Mouse (Mus musculus) midbrain, embryonic 14.5 days (tissue): ENCODE measurements around the gene Mob3a. TPM values are rescaled to one million over a fixed set of nuclear protein-coding genes. Genes with fewer than 3 reads are reported as not detected.

Experiments used
- ATAC-seq: fragments of 200-750 bp; cut with Nextera tagmentation; 2 replicates; pipeline ENCODE4 v1.8.0; 2017; ENCODE audit warnings: moderate number of reproducible peaks, moderate library complexity; ENCODE audit not compliant: low FRiP score, low TSS enrichment
- DNase-seq: peaks from one replicate; pipeline ENCODE4 v3.0.0-alpha.2; 2015
- H3K27ac ChIP-seq: fragments of 300-500 bp; sonication (generic); replicated peaks from 2 replicates; pipeline ENCODE4 v1.5.1; 2014; ENCODE audit warnings: mild to moderate bottlenecking, low read depth, low read length, moderate library complexity
- H3K27me3 ChIP-seq: fragments of 300-500 bp; sonication (generic); 2 replicates; pipeline ENCODE4 v1.6.1; 2014; ENCODE audit warnings: low read length, control low read depth, mixed read lengths; ENCODE audit not compliant: control insufficient read depth, insufficient read depth
- H3K36me3 ChIP-seq: fragments of 300-500 bp; sonication (generic); 2 replicates; pipeline ENCODE4 v1.6.1; 2014; ENCODE audit warnings: low read length, control low read depth; ENCODE audit not compliant: control insufficient read depth, insufficient read depth
- H3K4me1 ChIP-seq: fragments of 300-500 bp; sonication (generic); 2 replicates; pipeline ENCODE4 v1.6.1; 2014; ENCODE audit warnings: mild to moderate bottlenecking, antibody characterized with exemption, low read length, control low read depth; ENCODE audit not compliant: control insufficient read depth, insufficient read depth
- H3K4me2 ChIP-seq: fragments of 300-500 bp; sonication (generic); 2 replicates; pipeline ENCODE4 v1.6.1; 2014; ENCODE audit warnings: mild to moderate bottlenecking, low read length, moderate library complexity
- H3K4me3 ChIP-seq: fragments of 300-500 bp; sonication (generic); replicated peaks from 2 replicates; pipeline ENCODE4 v1.5.1; 2014; ENCODE audit warnings: low read depth, low read length
- H3K9ac ChIP-seq: fragments of 300-500 bp; sonication (generic); replicated peaks from 2 replicates; pipeline ENCODE4 v1.6.1; 2014; ENCODE audit warnings: mild to moderate bottlenecking, low read length, moderate library complexity
- H3K9me3 ChIP-seq: fragments of 300-500 bp; sonication (generic); 2 replicates; pipeline ENCODE4 v1.6.1; 2016; ENCODE audit warnings: low read length, control low read depth, mixed read lengths; ENCODE audit not compliant: control insufficient read depth
- WGBS: fragments of 180-500 bp; shearing (Covaris S2); extraction: QIAGEN DNeasy Blood & Tissue Kit; methylation state at CpG from one replicate; pipeline ENCODE4 v1.1.7; 2014; 5-methylcytosine and 5-hydroxymethylcytosine counted together
- polyA plus RNA-seq: library from polyadenylated mRNA; unstranded; fragments of >200 nt; fragmentation: Nextera tagmentation; extraction: Ambion mirVana; gene quantifications from 2 replicates; pipeline ENCODE4 v1.2.1, GENCODE M21; 2014

The Mob3a gene
- polyA plus RNA-seq, 1 experiment from 2014 or later, result 47.3 TPM

GRCm38 (mm10) chr10:80703643-80704042 is 1.9 kb upstream of the Mob3a start:
- H3K27me3 ChIP-seq, result no peaks in the 10 kb centered on the region
- 86% methylated on average over 5 of the region's 5 CpGs for WGBS
- no peak overlapping the region; the same call in 1 of the 2 replicates for H3K9ac ChIP-seq
- ATAC-seq, result no peak
- peak overlapping the region; percentile 70; the same call in 1 of the 2 replicates for H3K4me3 ChIP-seq
- H3K36me3 ChIP-seq, result peaks cover 36% of the 10 kb centered on the region
- peak overlapping the region; percentile 80 for H3K4me2 ChIP-seq
- DNase-seq, result no peak
- H3K4me1 ChIP-seq, result peaks cover 32% of the 10 kb centered on the region
- H3K27ac ChIP-seq, result peak overlapping the region; percentile 85; the same call in 1 of the 2 replicates
- no peaks in the 10 kb centered on the region for H3K9me3 ChIP-seq

GRCm38 (mm10) chr10:80702536-80703390 is 986 bp upstream of the Mob3a start:
- H3K9ac ChIP-seq, result peak overlapping the region; percentile 58
- peak overlapping the region; percentile 80 for H3K4me2 ChIP-seq
- ATAC-seq (peak; percentile 81), DNase-seq (peak; percentile 92)
- peak overlapping the region; percentile 85 for H3K27ac ChIP-seq
- no peaks in the 10 kb centered on the region for H3K9me3 ChIP-seq
- peaks cover 31% of the 10 kb centered on the region for H3K36me3 ChIP-seq
- H3K27me3 ChIP-seq, result no peaks in the 10 kb centered on the region
- 2% methylated on average over 47 of the region's 47 CpGs for WGBS
- H3K4me3 ChIP-seq, result peak overlapping the region; percentile 70
- H3K4me1 ChIP-seq, result peaks cover 32% of the 10 kb centered on the region

GRCm38 (mm10) chr10:80700732-80701131 is 1.0 kb downstream of the Mob3a start:
- peak overlapping the region; percentile 80 for H3K4me2 ChIP-seq
- peak overlapping the region; percentile 70 for H3K4me3 ChIP-seq
- peaks cover 14% of the 10 kb centered on the region for H3K36me3 ChIP-seq
- H3K9ac ChIP-seq, result peak overlapping the region; percentile 27; the same call in 1 of the 2 replicates
- WGBS, result 51% methylated on average over 4 of the region's 4 CpGs
- no peak overlapping the region for H3K27ac ChIP-seq
- H3K9me3 ChIP-seq, result no peaks in the 10 kb centered on the region
- H3K27me3 ChIP-seq, result no peaks in the 10 kb centered on the region
- no peak for DNase-seq
- peaks cover 32% of the 10 kb centered on the region for H3K4me1 ChIP-seq
- ATAC-seq, result no peak

GRCm38 (mm10) chr10:80700038-80700504 is 1.7 kb downstream of the Mob3a start:
- ATAC-seq, result no peak
- Histone ChIP-seq H3K4me1 (peaks cover 32% of the 10 kb centered on the region), H3K27me3 (no peaks in the 10 kb centered on the region), H3K27ac (no peak overlapping the region), H3K9ac (no peak overlapping the region), H3K4me2 (peak overlapping the region; percentile 80; the same call in 1 of the 2 replicates), H3K9me3 (no peaks in the 10 kb centered on the region), H3K4me3 (no peak overlapping the region), H3K36me3 (peaks cover 8% of the 10 kb centered on the region; the same call in 1 of the 2 replicates)
- 86% methylated on average over 7 of the region's 7 CpGs for WGBS
- no peak for DNase-seq

- no peak for ATAC-seq
- Histone ChIP-seq H3K4me2 (no peak overlapping the region), H3K4me1 (peaks cover 26% of the 10 kb centered on the region), H3K4me3 (no peak overlapping the region), H3K9me3 (no peaks in the 10 kb centered on the region), H3K36me3 (peaks cover 14% of the 10 kb centered on the region), H3K27ac (no peak overlapping the region), H3K9ac (no peak overlapping the region), H3K27me3 (no peaks in the 10 kb centered on the region)
- DNase-seq, result no peak
- 94% methylated on average over 9 of the region's 9 CpGs for WGBS
These were observed 3.2 kb downstream of the Mob3a start for GRCm38 (mm10) chr10:80698605-80699004.

GRCm38 (mm10) chr10:80697812-80698211 is 4.0 kb downstream of the Mob3a start:
- Histone ChIP-seq H3K36me3 (peaks cover 14% of the 10 kb centered on the region), H3K4me3 (no peak overlapping the region), H3K27ac (0 out of 2 replicates have a peak overlapping the region, but pooled peaks have one; percentile 0), H3K9ac (no peak overlapping the region), H3K27me3 (no peaks in the 10 kb centered on the region), H3K4me1 (peaks cover 19% of the 10 kb centered on the region), H3K9me3 (no peaks in the 10 kb centered on the region), H3K4me2 (no peak overlapping the region)
- DNase-seq (peak; percentile 46), ATAC-seq (no peak)
- 67% methylated on average over 9 of the region's 9 CpGs for WGBS

GRCm38 (mm10) chr10:80697393-80697787 is 4.4 kb downstream of the Mob3a start:
- no peaks in the 10 kb centered on the region for H3K9me3 ChIP-seq
- no peak overlapping the region for H3K27ac ChIP-seq
- WGBS, result 96% methylated on average over 8 of the region's 8 CpGs
- no peak overlapping the region for H3K4me3 ChIP-seq
- DNase-seq (no peak), ATAC-seq (no peak)
- peaks cover 15% of the 10 kb centered on the region for H3K4me1 ChIP-seq
- H3K4me2 ChIP-seq, result no peak overlapping the region
- no peaks in the 10 kb centered on the region for H3K27me3 ChIP-seq
- H3K36me3 ChIP-seq, result peaks cover 14% of the 10 kb centered on the region
- H3K9ac ChIP-seq, result no peak overlapping the region

GRCm38 (mm10) chr10:80696502-80697392 is 5.0 kb downstream of the Mob3a start:
- no peaks in the 10 kb centered on the region for H3K9me3 ChIP-seq
- H3K36me3 ChIP-seq, result peaks cover 18% of the 10 kb centered on the region
- DNase-seq, result no peak
- H3K9ac ChIP-seq, result no peak overlapping the region; the same call in 1 of the 2 replicates
- H3K27me3 ChIP-seq, result no peaks in the 10 kb centered on the region
- no peak overlapping the region for H3K27ac ChIP-seq
- no peak for ATAC-seq
- 79% methylated on average over 11 of the region's 12 CpGs for WGBS
- no peak overlapping the region for H3K4me2 ChIP-seq
- H3K4me1 ChIP-seq, result peaks cover 15% of the 10 kb centered on the region
- H3K4me3 ChIP-seq, result no peak overlapping the region
